Mouse (Mus musculus): ENCODE results near the gene Art5. TPM values are rescaled to one million over a fixed set of nuclear protein-coding genes. Genes with fewer than 3 reads are reported as not detected.

Gene Art5
- 2.4 and 3.7 TPM in 2 replicates for polyA plus RNA-seq (2012; rRNA removed)

DNA sequence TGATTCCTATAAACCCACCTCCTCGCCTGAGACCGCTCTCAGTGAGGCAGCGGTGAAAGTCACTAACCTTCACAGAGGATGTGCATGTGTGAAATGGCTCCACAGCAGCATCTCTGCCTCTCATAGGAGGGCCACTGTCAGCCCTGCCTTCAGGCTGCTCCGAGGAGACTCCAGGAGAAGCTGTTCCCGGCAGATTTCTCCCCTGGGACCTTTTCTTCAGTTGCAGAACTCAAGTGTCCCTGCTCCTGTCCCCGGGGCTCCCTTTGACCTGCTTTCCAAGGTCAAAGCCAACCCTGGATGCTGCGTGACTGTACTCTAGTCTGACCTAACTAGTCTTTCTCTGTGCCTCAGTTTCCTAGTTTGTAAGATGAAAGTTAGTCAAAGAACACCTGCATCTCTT is at the start of gene Art5:
Gene Art5, minus strand, starts transcription at position 319 of the 400 bp plus-strand sequence.
- WGBS: 67% methylated on average over 7 of the region's 7 CpGs
- Histone ChIP-seq H3K27ac (ENCODE audit: control insufficient read depth, insufficient read depth, low read length) (peak within 1 kb of the TSS; percentile 83), H3K4me3 (ENCODE audit: control insufficient read depth, insufficient read depth, low read length) (peak within 1 kb of the TSS; percentile 16; the same call in 1 of the 2 replicates), H3K4me1 (replicated peaks; ENCODE audit: control insufficient read depth, insufficient read depth, low read length) (peaks cover 46% of the 10 kb centered on the region), H3K27me3 (ENCODE audit: control insufficient read depth, insufficient read depth, low read length) (no peaks in the 10 kb centered on the region), H3K36me3 (ENCODE audit: control insufficient read depth, insufficient read depth, low read length) (no peaks in the 10 kb centered on the region)
- TF ChIP-seq POLR2A (IDR thresholded peaks at IDR 0.05; ENCODE audit: control insufficient read depth, extremely low read depth, insufficient read depth, low read length, poor library complexity): no peak
- no peak for TF ChIP-seq CTCF (IDR thresholded peaks at IDR 0.05; ENCODE audit: borderline replicate concordance, control insufficient read depth, extremely low read depth, insufficient read depth, low read length, poor library complexity)
- no peak for DNase-seq

DNA sequence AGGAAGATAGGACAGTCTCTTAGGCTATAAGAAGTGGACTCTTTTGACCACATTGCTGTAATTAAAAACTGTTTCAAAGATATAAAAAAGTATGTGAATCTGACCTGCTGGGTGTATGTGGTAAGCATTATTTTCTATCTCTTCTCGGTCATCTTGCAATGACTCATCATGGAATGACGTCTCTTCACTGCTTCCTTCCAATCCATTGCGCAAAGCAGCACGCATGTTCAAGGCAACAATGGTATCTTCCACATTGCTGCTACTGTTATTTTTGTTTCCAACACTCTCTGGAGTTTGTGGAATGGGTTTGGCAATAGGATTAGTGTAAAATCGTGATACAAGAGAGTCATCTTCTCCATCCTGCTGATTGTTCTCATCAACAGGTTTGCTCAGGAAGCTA is 44.4 kb upstream of the Art5 start:
- no peaks in the 10 kb centered on the region for H3K4me1 ChIP-seq (replicated peaks; ENCODE audit: control insufficient read depth, insufficient read depth, low read length)
- no peak overlapping the region for H3K27ac ChIP-seq (ENCODE audit: control insufficient read depth, insufficient read depth, low read length)
- H3K27me3 ChIP-seq (ENCODE audit: control insufficient read depth, insufficient read depth, low read length): no peaks in the 10 kb centered on the region
- H3K4me3 ChIP-seq (ENCODE audit: control insufficient read depth, insufficient read depth, low read length): no peak overlapping the region
- no peak for DNase-seq
- H3K36me3 ChIP-seq (ENCODE audit: control insufficient read depth, insufficient read depth, low read length): peaks cover 61% of the 10 kb centered on the region
- no peak for TF ChIP-seq POLR2A (IDR thresholded peaks at IDR 0.05; ENCODE audit: control insufficient read depth, extremely low read depth, insufficient read depth, low read length, poor library complexity)
- no peak for TF ChIP-seq CTCF (IDR thresholded peaks at IDR 0.05; ENCODE audit: borderline replicate concordance, control insufficient read depth, extremely low read depth, insufficient read depth, low read length, poor library complexity)
- 97% methylated on average over 5 of the region's 5 CpGs for WGBS

DNA sequence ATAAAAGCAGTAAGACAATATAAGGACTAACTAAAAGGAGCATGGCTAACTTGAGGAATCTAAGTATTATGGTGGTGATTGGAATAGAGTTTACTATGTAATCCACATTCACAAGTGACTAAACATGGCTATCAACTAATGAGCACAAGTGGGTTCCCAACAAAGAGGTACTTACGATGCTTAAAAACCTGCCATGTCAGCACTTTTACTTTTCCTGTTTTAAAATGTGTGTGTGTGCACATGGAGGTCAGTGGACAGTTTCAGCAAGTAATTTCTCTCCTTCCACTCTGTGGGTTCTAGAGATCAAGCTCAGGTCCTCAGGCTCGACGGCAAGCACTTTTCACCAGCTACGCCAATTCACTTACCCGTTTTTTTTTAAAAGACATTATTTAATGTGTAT is 28.6 kb upstream of the Art5 start:
- DNase-seq: no peak
- Histone ChIP-seq H3K27ac (ENCODE audit: control insufficient read depth, insufficient read depth, low read length) (no peak overlapping the region), H3K4me3 (ENCODE audit: control insufficient read depth, insufficient read depth, low read length) (no peak overlapping the region), H3K27me3 (ENCODE audit: control insufficient read depth, insufficient read depth, low read length) (no peaks in the 10 kb centered on the region), H3K36me3 (ENCODE audit: control insufficient read depth, insufficient read depth, low read length) (peaks cover 51% of the 10 kb centered on the region), H3K4me1 (replicated peaks; ENCODE audit: control insufficient read depth, insufficient read depth, low read length) (no peaks in the 10 kb centered on the region)
- TF ChIP-seq POLR2A (IDR thresholded peaks at IDR 0.05; ENCODE audit: control insufficient read depth, extremely low read depth, insufficient read depth, low read length, poor library complexity): no peak
- no peak for TF ChIP-seq CTCF (IDR thresholded peaks at IDR 0.05; ENCODE audit: borderline replicate concordance, control insufficient read depth, extremely low read depth, insufficient read depth, low read length, poor library complexity)
- 97% methylated on average over 5 of the region's 5 CpGs for WGBS

DNA sequence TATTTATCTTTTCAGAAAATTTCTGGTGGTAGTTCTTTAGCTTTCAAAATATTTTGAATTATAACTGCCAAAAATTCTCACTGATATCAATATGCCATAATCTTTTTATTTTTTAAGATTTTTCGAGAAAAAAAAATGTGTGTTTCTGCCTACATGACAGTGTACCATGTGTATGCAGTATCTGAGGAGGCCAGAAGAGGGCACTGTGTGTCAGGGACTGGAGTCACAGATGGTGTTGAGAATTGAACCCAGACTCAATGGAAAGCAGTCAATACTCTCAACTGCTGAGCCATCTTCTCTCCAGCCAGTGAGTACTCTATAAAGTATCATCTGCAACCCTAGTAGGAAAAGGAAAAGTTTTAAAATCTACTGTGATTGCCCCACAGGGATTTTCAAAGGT is 28.2 kb upstream of the Art5 start:
- WGBS: 98% methylated on average over 1 of the region's 1 CpGs
- no peaks in the 10 kb centered on the region for H3K27me3 ChIP-seq (ENCODE audit: control insufficient read depth, insufficient read depth, low read length)
- peak; percentile 60 for DNase-seq
- no peak overlapping the region for H3K4me3 ChIP-seq (ENCODE audit: control insufficient read depth, insufficient read depth, low read length)
- H3K27ac ChIP-seq (ENCODE audit: control insufficient read depth, insufficient read depth, low read length): no peak overlapping the region
- peaks cover 55% of the 10 kb centered on the region for H3K36me3 ChIP-seq (ENCODE audit: control insufficient read depth, insufficient read depth, low read length)
- TF ChIP-seq POLR2A (IDR thresholded peaks at IDR 0.05; ENCODE audit: control insufficient read depth, extremely low read depth, insufficient read depth, low read length, poor library complexity) (no peak), CTCF (IDR thresholded peaks at IDR 0.05; ENCODE audit: borderline replicate concordance, control insufficient read depth, extremely low read depth, insufficient read depth, low read length, poor library complexity) (no peak)
- H3K4me1 ChIP-seq (replicated peaks; ENCODE audit: control insufficient read depth, insufficient read depth, low read length): no peaks in the 10 kb centered on the region

DNA sequence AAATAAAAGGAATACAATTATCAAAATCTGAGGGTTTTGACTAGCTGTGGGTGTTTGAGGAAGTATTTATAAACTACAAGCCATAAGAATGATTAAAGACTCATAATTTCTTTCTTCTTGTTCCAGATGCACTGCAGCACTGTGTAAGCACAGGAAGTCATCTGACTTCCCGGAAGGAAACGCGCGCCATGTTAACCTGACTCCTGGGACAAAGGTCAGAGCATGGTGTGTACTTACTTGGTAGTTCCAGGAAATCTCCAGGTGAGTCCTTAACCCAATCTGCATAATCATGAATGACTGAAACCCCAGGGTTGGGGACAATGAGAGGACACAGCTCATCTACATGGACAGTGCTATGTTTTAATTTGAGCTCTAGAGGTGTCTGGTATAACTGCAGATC is 23.1 kb upstream of the Art5 start:
- 94% methylated on average over 4 of the region's 4 CpGs for WGBS
- DNase-seq: no peak
- Histone ChIP-seq H3K4me1 (replicated peaks; ENCODE audit: control insufficient read depth, insufficient read depth, low read length) (no peaks in the 10 kb centered on the region), H3K27me3 (ENCODE audit: control insufficient read depth, insufficient read depth, low read length) (no peaks in the 10 kb centered on the region), H3K4me3 (ENCODE audit: control insufficient read depth, insufficient read depth, low read length) (no peak overlapping the region), H3K36me3 (ENCODE audit: control insufficient read depth, insufficient read depth, low read length) (peaks cover 61% of the 10 kb centered on the region), H3K27ac (ENCODE audit: control insufficient read depth, insufficient read depth, low read length) (no peak overlapping the region)
- no peak for TF ChIP-seq CTCF (IDR thresholded peaks at IDR 0.05; ENCODE audit: borderline replicate concordance, control insufficient read depth, extremely low read depth, insufficient read depth, low read length, poor library complexity)
- no peak for TF ChIP-seq POLR2A (IDR thresholded peaks at IDR 0.05; ENCODE audit: control insufficient read depth, extremely low read depth, insufficient read depth, low read length, poor library complexity)

DNA sequence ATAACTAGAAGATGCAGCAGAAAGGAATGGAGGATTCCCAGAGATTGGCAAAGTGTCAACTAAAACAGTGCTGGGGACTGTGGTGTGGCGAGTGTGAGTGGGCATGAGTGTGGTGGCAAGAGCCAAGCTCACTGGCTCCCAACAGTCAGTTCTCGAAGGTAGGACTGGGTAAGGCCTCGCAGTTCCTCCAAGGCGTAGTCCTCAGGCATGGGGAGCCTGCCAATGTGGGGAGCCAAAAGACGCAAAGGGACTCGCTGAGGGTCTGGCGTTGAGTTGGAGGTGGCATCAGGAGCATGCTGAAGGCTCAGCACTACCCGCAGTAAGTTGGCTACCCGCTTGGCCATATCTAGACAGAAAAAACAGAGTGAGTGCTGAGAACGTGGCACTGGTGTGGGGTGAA is 11.0 kb upstream of the Art5 start:
- Histone ChIP-seq H3K36me3 (ENCODE audit: control insufficient read depth, insufficient read depth, low read length) (peaks cover 63% of the 10 kb centered on the region), H3K4me3 (ENCODE audit: control insufficient read depth, insufficient read depth, low read length) (no peak overlapping the region), H3K4me1 (replicated peaks; ENCODE audit: control insufficient read depth, insufficient read depth, low read length) (no peaks in the 10 kb centered on the region), H3K27me3 (ENCODE audit: control insufficient read depth, insufficient read depth, low read length) (no peaks in the 10 kb centered on the region), H3K27ac (ENCODE audit: control insufficient read depth, insufficient read depth, low read length) (no peak overlapping the region)
- TF ChIP-seq POLR2A (IDR thresholded peaks at IDR 0.05; ENCODE audit: control insufficient read depth, extremely low read depth, insufficient read depth, low read length, poor library complexity) (no peak), CTCF (IDR thresholded peaks at IDR 0.05; ENCODE audit: borderline replicate concordance, control insufficient read depth, extremely low read depth, insufficient read depth, low read length, poor library complexity) (no peak)
- WGBS: 96% methylated on average over 10 of the region's 10 CpGs
- no peak for DNase-seq

DNA sequence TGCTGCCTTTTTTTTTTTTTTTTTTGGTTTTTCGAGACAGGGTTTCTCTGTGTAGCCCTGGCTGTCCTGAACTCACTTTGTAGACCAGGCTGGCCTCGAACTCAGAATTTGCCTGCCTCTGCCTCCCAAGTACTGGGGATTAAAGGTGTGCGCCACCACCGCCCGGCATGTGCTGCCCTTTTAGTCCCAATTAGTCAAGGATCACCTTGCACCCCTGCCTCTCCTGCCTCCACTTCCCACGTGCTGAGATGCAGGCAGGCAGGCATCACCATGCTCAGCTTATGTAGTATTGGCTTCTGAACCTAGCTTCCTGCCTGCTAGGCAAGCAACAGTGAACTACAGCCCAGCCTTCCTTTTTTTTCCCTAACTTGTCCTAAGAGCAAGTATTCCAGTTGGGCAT is 8.1 kb upstream of the Art5 start:
- Histone ChIP-seq H3K4me3 (ENCODE audit: control insufficient read depth, insufficient read depth, low read length) (no peak overlapping the region), H3K4me1 (replicated peaks; ENCODE audit: control insufficient read depth, insufficient read depth, low read length) (no peaks in the 10 kb centered on the region), H3K27ac (ENCODE audit: control insufficient read depth, insufficient read depth, low read length) (no peak overlapping the region), H3K36me3 (ENCODE audit: control insufficient read depth, insufficient read depth, low read length) (peaks cover 33% of the 10 kb centered on the region), H3K27me3 (ENCODE audit: control insufficient read depth, insufficient read depth, low read length) (no peaks in the 10 kb centered on the region)
- TF ChIP-seq CTCF (IDR thresholded peaks at IDR 0.05; ENCODE audit: borderline replicate concordance, control insufficient read depth, extremely low read depth, insufficient read depth, low read length, poor library complexity) (no peak), POLR2A (IDR thresholded peaks at IDR 0.05; ENCODE audit: control insufficient read depth, extremely low read depth, insufficient read depth, low read length, poor library complexity) (no peak)
- no peak for DNase-seq
- WGBS: 82% methylated on average over 6 of the region's 6 CpGs

Data from thymus, adult 2 months (tissue).